Mouse (Mus musculus) cerebellum, adult 11-12 months (tissue): Measurements from ENCODE around the gene Nfasc.

Source experiments
- DNase-seq: peaks from one replicate; pipeline ENCODE4 v3.0.0; 2022

Nfasc gene

GRCm38 (mm10) chr1:132741175-132741997 is at the start of gene Nfasc:
Gene Nfasc (minus strand): TSS chr1:132741797.
- peak; percentile 94 for DNase-seq

GRCm38 (mm10) chr1:132791049-132791448 is 49.5 kb upstream of the Nfasc start:
- no peak for DNase-seq

- DNase-seq, result peak; percentile 32
Measured at GRCm38 (mm10) chr1:132786866-132787265, 45.3 kb upstream of the Nfasc start.

GRCm38 (mm10) chr1:132781607-132782445 is 40.2 kb upstream of the Nfasc start:
- DNase-seq, result no peak

- no peak for DNase-seq
Measured at GRCm38 (mm10) chr1:132780961-132781360, 39.4 kb upstream of the Nfasc start.

GRCm38 (mm10) chr1:132780254-132780653 is 38.7 kb upstream of the Nfasc start:
- DNase-seq, result no peak

GRCm38 (mm10) chr1:132774959-132775358 is 33.4 kb upstream of the Nfasc start:
- no peak for DNase-seq

GRCm38 (mm10) chr1:132771377-132771776 is 29.8 kb upstream of the Nfasc start:
- DNase-seq, result peak; percentile 54

- peak; percentile 39 for DNase-seq
Measured at GRCm38 (mm10) chr1:132769559-132769958, 28.0 kb upstream of the Nfasc start.

GRCm38 (mm10) chr1:132767422-132767821 is 25.8 kb upstream of the Nfasc start:
- no peak for DNase-seq

- no peak for DNase-seq
Measured at GRCm38 (mm10) chr1:132765887-132766651, 24.5 kb upstream of the Nfasc start.

GRCm38 (mm10) chr1:132765222-132765621 is 23.6 kb upstream of the Nfasc start:
- no peak for DNase-seq

GRCm38 (mm10) chr1:132759390-132759789 is 17.8 kb upstream of the Nfasc start:
- no peak for DNase-seq

- peak; percentile 77 for DNase-seq
Measured at GRCm38 (mm10) chr1:132758656-132759370, 17.2 kb upstream of the Nfasc start.

- DNase-seq, result no peak
Measured at GRCm38 (mm10) chr1:132755211-132755610, 13.6 kb upstream of the Nfasc start.

GRCm38 (mm10) chr1:132749217-132749884 is 7.8 kb upstream of the Nfasc start:
- DNase-seq, result no peak

- no peak for DNase-seq
Measured at GRCm38 (mm10) chr1:132746302-132746701, 4.7 kb upstream of the Nfasc start.

GRCm38 (mm10) chr1:132745636-132746035 is 4.0 kb upstream of the Nfasc start:
- DNase-seq, result no peak

GRCm38 (mm10) chr1:132739077-132739521 is 2.5 kb downstream of the Nfasc start:
- DNase-seq, result peak; percentile 68

- DNase-seq, result no peak
Measured at GRCm38 (mm10) chr1:132736171-132736570, 5.4 kb downstream of the Nfasc start.

- DNase-seq, result no peak
Measured at GRCm38 (mm10) chr1:132733873-132734447, 7.6 kb downstream of the Nfasc start.
